Mouse (Mus musculus): ENCODE data around the gene Golph3l. TPM values are rescaled to one million over a fixed set of nuclear protein-coding genes. Genes with fewer than 3 reads are reported as not detected.
"Not testable (repeated sequence)": the region's sequence is repeated elsewhere in the genome, so short reads cannot be mapped to it uniquely, and the experiment has no call there.

The Golph3l gene
- polyA plus RNA-seq, 1 experiment from 2014 or later, result 29.8 TPM

DNA sequence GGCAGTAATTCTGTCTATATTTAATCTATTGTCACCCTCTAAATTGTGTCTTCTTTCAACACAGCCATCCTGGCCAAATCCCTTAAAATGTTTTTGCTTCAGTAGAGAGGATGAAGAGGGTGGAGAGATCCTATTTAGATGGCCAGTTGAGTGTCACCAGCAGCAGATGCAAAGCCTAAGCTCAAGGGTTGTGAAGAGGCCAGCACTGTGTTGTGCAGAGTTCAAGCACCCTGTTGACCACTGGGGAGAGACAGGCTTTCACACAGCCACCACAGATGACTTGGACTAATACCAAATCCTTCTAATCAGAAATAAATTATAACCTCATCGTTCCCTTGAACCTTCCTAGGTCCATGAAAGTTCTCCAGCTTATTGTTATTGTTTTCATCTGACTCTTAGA lies 29.8 kb downstream of the Golph3l start:
- Histone ChIP-seq H3K27me3 (replicated peaks; ENCODE audit: control insufficient read depth, insufficient read depth, low read length) (no peaks in the 10 kb centered on the region), H3K4me1 (replicated peaks; ENCODE audit: control insufficient read depth, insufficient read depth, low read length) (no peaks in the 10 kb centered on the region), H3K4me3 (ENCODE audit: low read depth, low read length) (no peak overlapping the region), H3K4me2 (no peak overlapping the region), H3K27ac (ENCODE audit: low read depth, low read length) (no peak overlapping the region), H3K9me3 (ENCODE audit: control insufficient read depth, low read length) (no peaks in the 10 kb centered on the region), H3K36me3 (ENCODE audit: control insufficient read depth, insufficient read depth, low read length) (peaks cover 14% of the 10 kb centered on the region; the same call in 1 of the 2 replicates), H3K9ac (ENCODE audit: low read depth, low read length) (no peak overlapping the region)
- no peak for ATAC-seq (replicated peaks; ENCODE audit: low FRiP score)
- 86% methylated on average over 1 of the region's 1 CpGs for WGBS
- DNase-seq (ENCODE audit: low spot score), result no peak

DNA sequence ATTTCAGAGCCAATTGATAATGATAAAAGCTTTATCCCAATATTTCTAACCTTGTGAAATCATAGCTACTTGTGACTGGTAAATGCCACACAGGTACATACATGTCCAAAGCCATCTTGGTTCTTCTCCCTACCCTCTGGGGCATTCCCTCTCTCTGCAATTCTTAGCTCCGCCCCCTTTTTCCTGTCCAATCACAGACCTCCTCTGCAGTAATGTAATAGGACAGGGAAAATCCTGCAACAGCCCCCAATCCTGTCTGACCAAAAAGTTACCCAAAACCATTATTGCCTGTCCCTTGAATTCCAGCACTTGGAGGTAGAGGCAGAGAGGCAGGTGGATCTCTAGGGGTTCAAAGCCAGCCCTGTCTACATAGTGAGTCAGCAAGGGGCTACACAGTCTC lies 32.5 kb downstream of the Golph3l start:
- Histone ChIP-seq H3K27me3 (replicated peaks; ENCODE audit: control insufficient read depth, insufficient read depth, low read length) (no peaks in the 10 kb centered on the region), H3K9me3 (ENCODE audit: control insufficient read depth, low read length) (no peaks in the 10 kb centered on the region), H3K4me3 (ENCODE audit: low read depth, low read length) (no peak overlapping the region), H3K27ac (ENCODE audit: low read depth, low read length) (no peak overlapping the region), H3K9ac (ENCODE audit: low read depth, low read length) (no peak overlapping the region), H3K4me2 (no peak overlapping the region), H3K4me1 (replicated peaks; ENCODE audit: control insufficient read depth, insufficient read depth, low read length) (peaks cover 7% of the 10 kb centered on the region), H3K36me3 (ENCODE audit: control insufficient read depth, insufficient read depth, low read length) (peaks cover 10% of the 10 kb centered on the region; the same call in 1 of the 2 replicates)
- ATAC-seq (replicated peaks; ENCODE audit: low FRiP score) (no peak), DNase-seq (ENCODE audit: low spot score) (no peak)
- WGBS, result 78% methylated on average over 1 of the region's 1 CpGs

DNA sequence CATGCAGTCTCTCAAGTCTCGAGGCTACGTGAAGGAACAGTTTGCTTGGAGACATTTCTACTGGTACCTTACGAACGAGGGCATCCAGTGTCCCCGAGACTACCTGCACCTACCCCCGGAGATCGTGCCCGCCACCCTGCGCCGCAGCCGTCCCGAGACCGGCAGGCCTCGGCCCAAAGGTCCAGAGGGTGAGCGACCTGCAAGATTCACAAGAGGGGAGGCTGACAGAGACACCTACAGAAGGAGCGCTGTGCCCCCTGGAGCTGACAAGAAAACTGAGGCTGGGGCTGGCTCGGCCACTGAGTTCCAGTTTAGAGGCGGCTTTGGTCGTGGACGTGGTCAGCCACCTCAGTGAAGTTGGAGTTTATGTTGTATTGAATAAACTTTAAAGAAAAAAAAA lies 33.7 kb downstream of the Golph3l start:
- peaks cover 11% of the 10 kb centered on the region for H3K36me3 ChIP-seq (ENCODE audit: control insufficient read depth, insufficient read depth, low read length)
- 90% methylated on average over 20 of the region's 20 CpGs for WGBS
- not testable (repeated sequence) for H3K27me3 ChIP-seq (replicated peaks; ENCODE audit: control insufficient read depth, insufficient read depth, low read length); H3K4me1 ChIP-seq (replicated peaks; ENCODE audit: control insufficient read depth, insufficient read depth, low read length); ATAC-seq (replicated peaks; ENCODE audit: low FRiP score); H3K27ac ChIP-seq (ENCODE audit: low read depth, low read length); DNase-seq (ENCODE audit: low spot score); H3K9me3 ChIP-seq (ENCODE audit: control insufficient read depth, low read length); H3K4me2 ChIP-seq; H3K9ac ChIP-seq (ENCODE audit: low read depth, low read length); H3K4me3 ChIP-seq (ENCODE audit: low read depth, low read length)

DNA sequence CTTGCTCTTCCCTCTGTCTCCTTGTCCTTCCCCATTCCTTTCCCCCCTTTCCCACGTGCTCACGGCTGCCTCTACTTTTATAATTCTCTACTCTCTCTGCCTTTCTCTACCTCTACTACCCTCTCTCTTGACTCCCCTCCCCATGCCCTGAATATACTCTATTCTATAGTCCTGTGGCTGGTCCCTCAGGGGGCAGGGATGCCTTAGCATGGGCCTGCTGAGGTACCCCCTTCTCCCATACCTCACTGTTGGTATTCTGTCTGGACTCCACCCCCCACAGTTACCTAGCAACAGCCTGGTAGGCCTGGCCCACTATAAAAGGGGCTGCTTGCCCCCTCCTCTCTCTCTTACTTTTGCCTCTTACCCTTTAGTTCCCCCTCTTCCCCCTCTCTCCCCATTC lies 34.8 kb downstream of the Golph3l start:
- Histone ChIP-seq H3K27ac (ENCODE audit: low read depth, low read length) (no peak overlapping the region), H3K4me2 (no peak overlapping the region)

DNA sequence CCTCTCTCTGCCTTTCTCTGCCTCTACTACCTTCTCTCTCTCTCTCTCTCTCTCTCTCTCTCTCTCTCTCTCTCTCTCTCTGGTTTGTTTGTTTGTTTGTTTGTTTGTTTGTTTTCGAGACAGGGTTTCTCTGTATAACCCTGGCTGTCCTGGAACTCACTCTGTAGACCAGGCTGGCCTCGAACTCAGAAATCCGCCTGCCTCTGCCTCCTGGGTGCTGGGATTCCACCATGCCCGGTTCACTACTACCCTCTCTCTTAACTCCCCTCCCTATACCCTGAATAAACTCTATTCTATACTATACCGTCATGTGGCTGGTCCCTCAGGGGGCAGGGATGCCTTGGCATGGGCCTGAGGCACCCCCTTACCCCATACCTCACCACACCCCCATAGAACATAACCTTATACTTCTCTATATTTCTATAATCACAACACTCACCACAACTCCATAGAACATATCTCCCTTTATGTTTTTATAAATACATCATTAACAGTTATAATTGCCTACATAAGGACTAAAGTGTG lies 35.3 kb downstream of the Golph3l start:
- Histone ChIP-seq H3K4me3 (ENCODE audit: low read depth, low read length) (peak overlapping the region; percentile 68), H3K27ac (ENCODE audit: low read depth, low read length) (0 out of 2 replicates have a peak overlapping the region, but pooled peaks have one; percentile 60), H3K4me2 (peak overlapping the region; percentile 73), H3K36me3 (ENCODE audit: control insufficient read depth, insufficient read depth, low read length) (peaks cover 19% of the 10 kb centered on the region), H3K9ac (ENCODE audit: low read depth, low read length) (peak overlapping the region; percentile 61; the same call in 1 of the 2 replicates)
- not testable (repeated sequence) for H3K9me3 ChIP-seq (ENCODE audit: control insufficient read depth, low read length); H3K4me1 ChIP-seq (replicated peaks; ENCODE audit: control insufficient read depth, insufficient read depth, low read length); DNase-seq (ENCODE audit: low spot score); ATAC-seq (replicated peaks; ENCODE audit: low FRiP score); H3K27me3 ChIP-seq (replicated peaks; ENCODE audit: control insufficient read depth, insufficient read depth, low read length)
- WGBS, result 62% methylated on average over 5 of the region's 5 CpGs

More for the DNA sequence above, 34.8 kb downstream of the Golph3l start:
- H3K27me3 ChIP-seq (replicated peaks; ENCODE audit: control insufficient read depth, insufficient read depth, low read length), result no peaks in the 10 kb centered on the region
- no peaks in the 10 kb centered on the region for H3K9me3 ChIP-seq (ENCODE audit: control insufficient read depth, low read length)
- no peak overlapping the region for H3K4me3 ChIP-seq (ENCODE audit: low read depth, low read length)
- peaks cover 7% of the 10 kb centered on the region for H3K4me1 ChIP-seq (replicated peaks; ENCODE audit: control insufficient read depth, insufficient read depth, low read length)
- peaks cover 14% of the 10 kb centered on the region for H3K36me3 ChIP-seq (ENCODE audit: control insufficient read depth, insufficient read depth, low read length)
- H3K9ac ChIP-seq (ENCODE audit: low read depth, low read length), result no peak overlapping the region
- DNase-seq (ENCODE audit: low spot score), result no peak
- ATAC-seq (replicated peaks; ENCODE audit: low FRiP score), result no peak
- WGBS, result 72% methylated on average over 2 of the region's 2 CpGs

DNA sequence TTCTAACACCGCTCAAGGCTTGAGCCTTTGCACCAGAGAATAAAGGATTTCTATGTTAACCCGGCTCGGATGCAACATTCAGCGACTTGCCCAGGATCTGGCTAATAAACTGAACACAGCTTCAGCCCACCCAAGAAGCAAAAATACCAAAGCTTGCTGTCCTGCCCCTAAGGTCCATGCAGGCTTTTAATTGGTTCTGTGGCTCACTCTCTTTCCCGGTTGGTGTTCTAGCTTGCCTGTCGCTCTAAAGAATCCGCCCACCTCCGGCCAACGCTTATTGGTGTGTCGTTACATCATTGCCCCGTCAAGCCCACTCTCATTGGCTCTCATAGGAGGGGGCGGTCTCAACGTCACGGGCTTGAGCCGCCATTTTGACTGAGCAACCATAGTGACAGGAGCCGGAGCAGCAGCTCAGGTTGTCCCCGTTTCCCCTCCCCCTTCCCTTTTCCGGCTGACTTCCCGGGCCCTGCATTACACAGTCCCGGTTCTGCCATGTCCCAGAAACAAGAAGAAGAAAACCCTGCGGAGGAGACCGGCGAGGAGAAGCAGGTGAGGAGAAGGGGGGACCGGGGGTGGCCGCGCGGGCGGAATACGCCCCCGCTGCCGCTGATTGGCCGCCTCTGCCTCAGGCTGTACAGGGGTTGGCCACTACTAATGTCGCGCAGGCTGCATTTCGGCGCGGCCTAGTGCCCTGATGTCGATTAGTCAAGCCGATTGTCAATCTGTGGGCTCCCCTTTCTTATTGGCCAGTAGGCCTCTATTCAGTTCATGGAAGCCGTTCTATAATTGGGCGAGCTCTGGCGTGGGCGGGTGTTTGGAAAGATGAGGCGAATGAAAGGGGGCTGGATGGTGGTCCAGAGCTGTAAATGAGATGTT lies 36.1 kb downstream of the Golph3l start, which contains the start of gene Ensa:
Ensa (plus strand) TSS at position 366 of the 876 bp plus-strand sequence.
- Histone ChIP-seq H3K4me3 (ENCODE audit: low read depth, low read length) (peak within 1 kb of the TSS; percentile 68), H3K4me1 (replicated peaks; ENCODE audit: control insufficient read depth, insufficient read depth, low read length) (peaks cover 7% of the 10 kb centered on the region), H3K27me3 (replicated peaks; ENCODE audit: control insufficient read depth, insufficient read depth, low read length) (no peaks in the 10 kb centered on the region), H3K9me3 (ENCODE audit: control insufficient read depth, low read length) (no peaks in the 10 kb centered on the region), H3K36me3 (ENCODE audit: control insufficient read depth, insufficient read depth, low read length) (peaks cover 23% of the 10 kb centered on the region), H3K4me2 (peak within 1 kb of the TSS; percentile 80), H3K9ac (ENCODE audit: low read depth, low read length) (peak within 1 kb of the TSS; percentile 70), H3K27ac (ENCODE audit: low read depth, low read length) (peak within 1 kb of the TSS; percentile 64)
- ATAC-seq (replicated peaks; ENCODE audit: low FRiP score) (peak; percentile 98), DNase-seq (ENCODE audit: low spot score) (peak; percentile 98)
- WGBS, result under 1% methylated on average over 44 of the region's 44 CpGs

DNA sequence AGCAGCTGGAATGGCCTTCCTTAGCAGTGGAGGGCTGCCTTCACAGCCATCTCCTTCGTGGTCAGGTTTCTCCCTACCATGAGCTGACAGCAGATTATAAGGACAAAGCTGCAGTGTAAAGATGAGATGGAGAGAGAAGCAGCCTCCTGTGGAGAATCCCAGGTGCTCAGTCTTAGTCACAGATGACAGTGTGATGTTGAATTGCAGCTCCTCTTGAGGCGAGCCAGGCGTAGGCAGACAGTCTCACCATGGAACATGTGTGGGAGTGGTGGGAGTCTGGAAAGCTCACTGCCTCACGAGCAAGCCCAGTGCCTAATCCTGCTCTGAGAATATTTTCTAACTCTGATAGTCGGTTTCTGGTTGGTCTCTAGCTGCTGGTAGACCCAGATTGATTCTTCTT lies 39.0 kb downstream of the Golph3l start:
- WGBS, result 83% methylated on average over 5 of the region's 5 CpGs

DNA sequence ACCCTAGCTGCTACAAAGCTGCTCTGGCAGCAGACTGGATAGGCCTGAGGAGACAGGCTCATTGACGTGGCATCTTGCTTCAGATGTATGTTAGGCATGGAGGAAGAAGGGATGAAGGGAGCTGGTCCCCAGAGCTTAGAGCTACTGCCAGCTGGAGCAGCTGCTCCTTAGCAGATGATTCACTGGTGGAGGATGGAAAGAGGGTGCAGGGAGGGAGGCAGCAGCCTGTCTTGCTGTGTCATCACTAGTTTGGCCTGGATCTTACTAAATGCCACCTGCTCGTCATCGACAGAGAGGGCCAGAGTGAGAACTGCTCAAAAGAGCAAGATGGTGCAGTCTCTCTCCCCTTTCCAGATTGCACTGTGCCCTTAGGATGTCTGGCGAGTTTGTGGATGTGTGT lies 41.0 kb downstream of the Golph3l start:
- H3K4me1 ChIP-seq (replicated peaks; ENCODE audit: control insufficient read depth, insufficient read depth, low read length), result peaks cover 4% of the 10 kb centered on the region
- no peak overlapping the region for H3K4me3 ChIP-seq (ENCODE audit: low read depth, low read length)
- no peak overlapping the region for H3K27ac ChIP-seq (ENCODE audit: low read depth, low read length)
- DNase-seq (ENCODE audit: low spot score) (no peak), ATAC-seq (replicated peaks; ENCODE audit: low FRiP score) (no peak)
- H3K27me3 ChIP-seq (replicated peaks; ENCODE audit: control insufficient read depth, insufficient read depth, low read length), result no peaks in the 10 kb centered on the region
- H3K4me2 ChIP-seq, result no peak overlapping the region
- H3K9ac ChIP-seq (ENCODE audit: low read depth, low read length), result no peak overlapping the region
- H3K9me3 ChIP-seq (ENCODE audit: control insufficient read depth, low read length), result no peaks in the 10 kb centered on the region
- H3K36me3 ChIP-seq (ENCODE audit: control insufficient read depth, insufficient read depth, low read length), result peaks cover 54% of the 10 kb centered on the region
- 85% methylated on average over 4 of the region's 4 CpGs for WGBS

More for the DNA sequence above, 39.0 kb downstream of the Golph3l start:
- H3K27me3 ChIP-seq (replicated peaks; ENCODE audit: control insufficient read depth, insufficient read depth, low read length), result no peaks in the 10 kb centered on the region
- H3K27ac ChIP-seq (ENCODE audit: low read depth, low read length), result no peak overlapping the region
- DNase-seq (ENCODE audit: low spot score) (no peak), ATAC-seq (replicated peaks; ENCODE audit: low FRiP score) (no peak)
- H3K4me1 ChIP-seq (replicated peaks; ENCODE audit: control insufficient read depth, insufficient read depth, low read length), result peaks cover 7% of the 10 kb centered on the region
- H3K4me2 ChIP-seq, result no peak overlapping the region
- H3K36me3 ChIP-seq (ENCODE audit: control insufficient read depth, insufficient read depth, low read length), result peaks cover 44% of the 10 kb centered on the region
- no peaks in the 10 kb centered on the region for H3K9me3 ChIP-seq (ENCODE audit: control insufficient read depth, low read length)
- no peak overlapping the region for H3K9ac ChIP-seq (ENCODE audit: low read depth, low read length)
- no peak overlapping the region for H3K4me3 ChIP-seq (ENCODE audit: low read depth, low read length)

All from liver, embryonic 11.5 days (tissue).